Mouse (Mus musculus): ENCODE results near the gene Pnmal2.
A peak's percentile ranks its signal among the peaks of the same experiment; 100 is the strongest.

- TF ChIP-seq CTCF (IDR thresholded peaks at IDR 0.05; ENCODE audit: insufficient read depth, low read length) (peak; percentile 91), POLR2A (IDR thresholded peaks at IDR 0.05; ENCODE audit: borderline replicate concordance, extremely low read depth, low read depth, low read length) (no peak)
Measured at GRCm38 (mm10) chr7:16895000-16895399, 49.5 kb upstream of the Pnmal2 start.

All from lung, adult 2 months (tissue).